Mouse (Mus musculus) embryonic fibroblast, embryonic 13.5 days (primary cell): ENCODE data around the gene Celf2. TPM values are rescaled to one million over a fixed set of nuclear protein-coding genes. Genes with fewer than 3 reads are reported as not detected.

ENCODE experiments used
- H3K27ac ChIP-seq: 2 replicates; pipeline ENCODE4 v1.5.1; 2012; ENCODE audit warnings: low read length, control low read depth, inconsistent platforms; ENCODE audit not compliant: insufficient read depth
- H3K4me1 ChIP-seq: 2 replicates; pipeline ENCODE4 v1.6.1; 2011; ENCODE audit warnings: low read length; ENCODE audit not compliant: control insufficient read depth, insufficient read depth
- H3K4me3 ChIP-seq: 2 replicates; pipeline ENCODE4 v1.5.1; 2011; ENCODE audit warnings: mild to moderate bottlenecking, control low read depth, low read length; ENCODE audit not compliant: insufficient read depth
- CTCF ChIP-seq: IDR thresholded peaks from 2 replicates; pipeline ENCODE4 v1.5.1; 2011; ENCODE audit warnings: mild to moderate bottlenecking, control low read depth, low read length, moderate library complexity, borderline replicate concordance; ENCODE audit not compliant: insufficient read depth
- POLR2A ChIP-seq: IDR thresholded peaks from 2 replicates; pipeline ENCODE4 v1.6.1; 2011; ENCODE audit warnings: low read depth, mild to moderate bottlenecking, control low read depth, low read length, moderate library complexity
- polyA plus RNA-seq: library from polyadenylated mRNA; stranded (reverse); fragments of >200 nt; gene quantifications from 2 replicates; pipeline ENCODE4 v1.2.4, GENCODE M21; 2011; ENCODE audit warnings: low read depth; ENCODE audit not compliant: missing spikeins, insufficient read length

The Celf2 gene
- polyA plus RNA-seq, 1 experiment, result 36.6 TPM

DNA sequence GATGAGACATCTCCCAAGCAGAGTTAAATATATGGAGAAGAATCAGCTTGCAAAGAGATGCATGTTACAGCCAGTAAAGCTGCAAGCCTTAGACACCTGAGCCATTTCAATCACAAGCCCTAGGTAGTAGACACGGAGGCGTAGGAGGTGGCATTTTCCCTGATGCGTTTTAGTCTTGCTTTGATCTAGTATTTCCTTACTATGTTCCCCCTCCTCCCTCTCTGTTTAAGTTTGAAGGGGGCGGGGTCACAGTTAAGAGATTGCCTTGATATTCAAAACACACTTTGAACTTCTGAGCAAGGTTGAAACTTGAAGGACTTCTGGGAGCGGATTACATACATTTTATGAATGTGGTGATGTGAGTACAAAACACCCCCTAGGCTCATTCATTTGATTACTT, 887.3 kb downstream of the Celf2 start:
- H3K4me3 ChIP-seq, result no peak overlapping the region
- H3K4me1 ChIP-seq, result no peaks in the 10 kb centered on the region
- TF ChIP-seq CTCF, result no peak
- no peak for TF ChIP-seq POLR2A
- H3K27ac ChIP-seq, result no peak overlapping the region

DNA sequence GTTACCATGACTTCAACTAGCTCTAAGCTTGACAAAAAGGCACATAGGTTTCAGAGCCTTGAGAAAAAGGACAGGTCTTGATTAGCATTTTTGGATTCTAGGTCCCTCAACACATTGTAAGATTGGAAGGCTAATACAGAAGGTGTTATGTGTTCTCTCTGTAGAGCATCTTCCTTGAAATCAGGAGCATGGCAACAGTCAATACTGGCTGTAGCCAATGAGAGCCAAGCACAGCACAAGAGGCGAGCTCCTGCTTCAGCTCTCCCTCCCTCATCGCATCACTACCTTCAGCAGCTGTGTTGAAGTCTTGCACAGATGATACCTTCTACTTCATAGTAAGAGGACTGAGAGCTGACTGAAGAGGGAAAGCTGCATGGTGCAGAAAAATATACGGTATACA, 890.5 kb downstream of the Celf2 start:
- H3K4me3 ChIP-seq, result no peak overlapping the region
- TF ChIP-seq CTCF, result no peak
- TF ChIP-seq POLR2A, result no peak
- no peaks in the 10 kb centered on the region for H3K4me1 ChIP-seq
- H3K27ac ChIP-seq, result no peak overlapping the region

DNA sequence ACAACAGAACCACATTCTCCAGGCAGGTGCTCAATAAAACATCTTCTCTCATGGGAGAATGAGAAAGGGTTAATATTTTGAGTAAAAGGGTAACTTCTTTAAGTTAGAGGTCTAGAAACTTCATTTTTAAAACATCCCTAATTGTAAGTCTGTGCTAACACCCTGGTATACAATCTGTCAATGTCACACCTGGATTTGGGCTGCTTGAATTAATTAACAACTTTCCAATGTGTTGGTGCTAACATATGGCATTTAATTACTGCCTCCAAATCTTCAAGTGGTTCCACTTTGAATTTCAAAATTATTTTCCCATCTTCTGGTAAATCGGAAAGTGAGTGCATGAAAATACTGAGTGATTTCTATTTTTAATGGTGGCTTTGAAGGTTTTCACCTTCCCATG, 890.9 kb downstream of the Celf2 start:
- H3K4me3 ChIP-seq, result no peak overlapping the region
- H3K27ac ChIP-seq, result no peak overlapping the region
- TF ChIP-seq CTCF (no peak), POLR2A (no peak)
- no peaks in the 10 kb centered on the region for H3K4me1 ChIP-seq

DNA sequence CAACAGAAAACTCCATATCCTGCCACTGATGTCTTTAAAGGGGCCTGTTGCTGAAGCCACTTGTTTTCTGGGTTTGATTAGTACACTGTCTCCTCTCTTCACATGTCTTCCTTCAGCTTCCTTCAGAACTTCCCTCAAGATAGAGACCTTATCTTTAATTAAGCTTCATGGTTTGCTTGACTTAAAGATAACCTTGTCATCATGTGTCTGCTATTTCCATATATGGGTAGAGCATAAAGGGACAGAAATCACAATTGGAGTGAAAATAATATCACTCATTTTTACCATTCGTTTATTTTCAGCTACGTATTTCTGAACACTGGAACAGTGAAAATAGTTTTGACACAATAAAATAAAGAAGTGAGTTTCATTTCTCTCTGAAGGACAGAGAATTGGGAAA, 905.0 kb downstream of the Celf2 start:
- H3K4me1 ChIP-seq, result no peaks in the 10 kb centered on the region
- no peak overlapping the region for H3K4me3 ChIP-seq
- TF ChIP-seq POLR2A, result no peak
- TF ChIP-seq CTCF, result no peak
- no peak overlapping the region for H3K27ac ChIP-seq

DNA sequence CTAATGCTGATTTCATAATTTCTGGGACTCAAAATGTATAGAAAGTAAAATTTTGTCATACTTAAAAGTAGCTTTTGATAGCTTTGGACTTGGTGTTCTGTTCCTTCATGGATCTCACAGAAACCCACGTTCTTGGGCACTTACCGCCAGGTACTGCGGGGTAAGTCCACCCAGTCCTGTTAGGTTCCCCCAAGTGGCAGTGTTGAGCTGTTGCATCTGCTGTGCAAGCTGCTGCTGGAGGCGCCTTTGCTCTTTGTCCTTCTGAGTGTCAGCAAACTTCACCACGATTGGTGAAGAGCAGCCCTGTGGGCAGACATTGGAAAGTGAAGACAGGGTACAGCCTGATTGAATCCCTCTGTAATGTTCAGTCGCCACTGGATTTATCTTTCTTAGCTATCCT, 905.5 kb downstream of the Celf2 start:
- H3K4me1 ChIP-seq, result no peaks in the 10 kb centered on the region
- no peak overlapping the region for H3K27ac ChIP-seq
- TF ChIP-seq CTCF, result no peak
- no peak for TF ChIP-seq POLR2A
- no peak overlapping the region for H3K4me3 ChIP-seq

DNA sequence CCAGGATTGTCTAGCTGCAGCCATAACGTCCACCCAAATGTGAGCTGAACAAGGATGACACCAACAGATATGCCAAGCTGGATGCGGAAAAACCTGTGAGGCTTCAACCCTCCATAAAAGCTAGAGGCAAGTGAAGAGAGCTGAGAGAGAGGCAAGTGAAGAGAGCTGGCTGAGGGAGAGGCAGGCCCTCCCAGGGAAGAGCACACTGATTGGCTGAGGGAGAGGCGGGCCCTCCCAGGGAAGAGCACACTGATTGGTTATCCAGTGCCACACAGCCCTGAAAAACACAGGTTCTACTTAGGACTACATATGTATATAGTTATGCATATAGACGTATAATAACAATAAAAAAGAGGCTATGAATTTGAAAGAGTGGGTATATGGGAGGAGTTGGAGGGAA, 907.2 kb downstream of the Celf2 start:
- TF ChIP-seq CTCF, result no peak
- H3K27ac ChIP-seq, result no peak overlapping the region
- H3K4me3 ChIP-seq, result no peak overlapping the region
- H3K4me1 ChIP-seq, result no peaks in the 10 kb centered on the region

DNA sequence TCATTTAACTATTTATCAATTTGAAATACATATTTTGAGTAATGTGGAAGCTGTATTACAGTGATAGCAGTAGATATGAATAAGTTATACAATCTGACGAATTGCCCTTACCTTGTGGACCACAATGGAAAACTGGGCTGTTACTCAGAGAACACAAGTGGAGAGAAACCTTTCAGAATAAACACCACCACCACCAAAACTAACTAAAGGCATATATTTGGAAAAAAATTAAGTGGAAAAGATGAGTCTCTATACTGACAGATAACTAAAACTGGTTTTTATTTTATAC, 910.5 kb downstream of the Celf2 start:
- no peak for TF ChIP-seq POLR2A
- TF ChIP-seq CTCF, result no peak
- no peak overlapping the region for H3K4me3 ChIP-seq
- H3K27ac ChIP-seq, result no peak overlapping the region
- H3K4me1 ChIP-seq, result peaks cover 4% of the 10 kb centered on the region

DNA sequence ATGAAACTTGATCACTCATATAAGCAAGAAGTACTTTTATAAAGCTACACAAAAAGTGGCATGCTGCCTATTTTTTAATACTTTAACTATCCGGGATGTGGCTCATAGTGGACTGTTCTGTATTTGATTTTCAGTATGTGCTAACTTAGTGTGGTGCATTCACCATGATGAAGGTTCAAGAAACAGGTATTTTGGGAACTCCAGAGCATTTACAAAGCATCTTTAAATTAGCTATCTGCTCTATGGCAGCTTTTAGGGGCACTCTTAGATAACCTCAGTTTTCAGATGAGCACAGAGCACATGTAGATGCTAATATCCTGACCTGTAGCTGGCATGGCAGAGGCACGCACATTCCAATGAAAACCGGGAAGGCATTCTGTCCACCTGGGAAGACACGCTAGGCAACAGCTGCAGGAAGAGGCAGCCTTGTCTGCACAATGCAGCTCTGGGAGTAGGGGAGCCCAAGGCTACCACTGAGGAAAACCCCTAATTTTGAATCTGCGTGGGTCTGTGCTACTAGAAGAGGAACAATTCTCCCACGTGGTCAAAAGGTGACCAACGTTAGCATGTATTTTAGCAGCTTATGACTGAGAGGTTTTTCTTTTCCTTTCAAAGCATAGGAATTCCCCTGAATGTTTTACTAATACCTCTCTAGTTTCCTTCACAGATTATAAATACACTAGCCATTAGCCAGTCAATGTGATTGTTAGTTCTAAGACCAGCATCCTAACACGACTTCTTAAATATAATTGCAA, 911.1 kb downstream of the Celf2 start:
- H3K4me1 ChIP-seq, result peaks cover 9% of the 10 kb centered on the region
- H3K4me3 ChIP-seq, result no peak overlapping the region
- TF ChIP-seq POLR2A (no peak), CTCF (no peak)
- H3K27ac ChIP-seq, result no peak overlapping the region

DNA sequence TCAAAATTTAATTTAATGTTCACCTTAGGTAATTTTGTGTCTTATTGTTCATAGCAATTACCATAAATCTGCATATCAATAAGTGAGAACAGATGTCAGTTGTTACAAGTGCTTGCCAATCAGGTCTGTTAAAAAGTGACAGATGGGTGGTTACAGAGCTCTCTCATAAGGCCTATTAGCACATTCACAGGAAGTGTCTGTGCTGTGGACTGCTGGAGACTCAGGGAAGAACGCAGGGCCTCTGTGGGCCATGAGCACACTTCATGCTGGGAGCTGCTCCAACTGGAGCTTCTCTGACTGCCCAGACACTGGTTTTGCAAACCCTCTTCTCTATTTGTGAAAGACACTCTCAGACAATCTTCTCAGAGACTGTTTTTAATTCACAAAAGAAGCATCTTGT, 914.6 kb downstream of the Celf2 start:
- Histone ChIP-seq H3K4me3 (no peak overlapping the region), H3K4me1 (peaks cover 9% of the 10 kb centered on the region), H3K27ac (peak overlapping the region; percentile 66)
- no peak for TF ChIP-seq CTCF

DNA sequence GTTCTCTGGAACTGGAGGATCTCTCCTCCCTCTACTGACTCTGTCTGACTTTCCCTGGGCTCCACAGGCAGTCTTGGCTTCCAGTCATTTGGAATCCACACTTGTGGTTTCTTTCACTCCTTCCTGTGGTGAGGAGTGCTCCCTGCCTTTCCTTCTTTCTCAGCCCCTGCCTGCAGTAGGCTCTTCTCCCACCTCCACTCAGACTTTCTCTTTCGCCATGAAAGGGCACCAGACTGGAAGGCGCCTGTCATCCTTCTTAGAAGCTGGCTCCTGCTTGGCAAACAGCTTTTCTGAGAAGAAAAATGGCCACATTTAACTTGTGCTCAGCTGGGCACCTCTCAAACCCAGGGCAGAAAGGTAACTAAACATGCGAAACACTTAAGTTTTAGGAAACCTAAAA, 915.2 kb downstream of the Celf2 start:
- peaks cover 9% of the 10 kb centered on the region for H3K4me1 ChIP-seq
- TF ChIP-seq POLR2A (no peak), CTCF (no peak)
- no peak overlapping the region for H3K4me3 ChIP-seq
- peak overlapping the region; percentile 86 for H3K27ac ChIP-seq

DNA sequence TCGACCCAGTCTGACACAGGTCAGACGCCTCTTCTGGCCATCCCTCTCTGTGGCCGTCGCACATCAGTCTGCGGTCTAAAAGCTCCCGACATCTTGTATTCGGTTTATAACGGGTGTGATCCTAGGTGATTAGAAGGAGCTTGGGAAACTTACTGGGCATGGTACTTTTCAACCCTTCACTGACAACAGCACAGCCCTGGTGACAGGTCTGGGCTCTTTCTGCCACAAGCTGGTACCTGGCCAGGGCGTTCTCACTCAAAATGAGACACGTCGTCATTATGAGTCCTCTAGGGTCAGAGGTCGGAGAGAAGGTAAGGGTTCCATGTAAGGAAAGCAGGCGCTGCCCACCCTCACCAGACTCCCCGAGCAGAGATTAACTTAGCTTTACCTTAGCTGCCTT, 915.6 kb downstream of the Celf2 start:
- Histone ChIP-seq H3K27ac (peak overlapping the region; percentile 86; the same call in 1 of the 2 replicates), H3K4me1 (peaks cover 9% of the 10 kb centered on the region), H3K4me3 (no peak overlapping the region)
- TF ChIP-seq POLR2A, result no peak
